Mouse (Mus musculus) forebrain, embryonic 15.5 days (tissue): ENCODE data around the gene Xpot. TPM values are rescaled to one million over a fixed set of nuclear protein-coding genes. Genes with fewer than 3 reads are reported as not detected.

Experiments used
- ATAC-seq: fragments of 200-750 bp; cut with Nextera tagmentation; replicated peaks from 2 replicates; pipeline ENCODE4 v1.8.0; 2017; ENCODE audit warnings: mild to moderate bottlenecking, moderate TSS enrichment, moderate library complexity
- H3K27ac ChIP-seq: fragments of 300-500 bp; sonication (generic); replicated peaks from 2 replicates; pipeline ENCODE4 v1.5.1; 2015; ENCODE audit warnings: mild to moderate bottlenecking, inconsistent platforms
- H3K27me3 ChIP-seq: fragments of 300-500 bp; sonication (generic); 2 replicates; pipeline ENCODE4 v1.6.1; 2015; ENCODE audit warnings: inconsistent platforms
- H3K36me3 ChIP-seq: fragments of 300-500 bp; sonication (generic); 2 replicates; pipeline ENCODE4 v1.6.1; 2015; ENCODE audit warnings: mild to moderate bottlenecking, inconsistent platforms
- H3K4me1 ChIP-seq: fragments of 300-500 bp; sonication (generic); 2 replicates; pipeline ENCODE4 v1.6.1; 2015; ENCODE audit warnings: inconsistent platforms
- H3K4me2 ChIP-seq: fragments of 300-500 bp; sonication (generic); replicated peaks from 2 replicates; pipeline ENCODE4 v1.6.1; 2015; ENCODE audit warnings: mild to moderate bottlenecking, inconsistent platforms
- H3K4me3 ChIP-seq: fragments of 300-500 bp; sonication (generic); 2 replicates; pipeline ENCODE4 v1.5.1; 2015; ENCODE audit warnings: mild to moderate bottlenecking, inconsistent platforms
- H3K9ac ChIP-seq: fragments of 300-500 bp; sonication (generic); replicated peaks from 2 replicates; pipeline ENCODE4 v1.6.1; 2015; ENCODE audit warnings: mild to moderate bottlenecking, inconsistent platforms
- H3K9me3 ChIP-seq: fragments of 300-500 bp; sonication (generic); 2 replicates; pipeline ENCODE4 v1.6.1; 2016; ENCODE audit warnings: inconsistent platforms
- WGBS: fragments of 180-500 bp; shearing (Covaris S2); methylation state at CpG from one replicate; pipeline ENCODE4 v1.1.7; 2015; ENCODE audit warnings: mixed read lengths; 5-methylcytosine and 5-hydroxymethylcytosine counted together
- polyA plus RNA-seq: library from polyadenylated mRNA; unstranded; fragments of >200 nt; fragmentation: Nextera tagmentation; extraction: Ambion mirVana; gene quantifications from 2 replicates; pipeline ENCODE4 v1.2.1, GENCODE M21; 2015

The Xpot gene
- polyA plus RNA-seq, 1 experiment from 2014 or later: 38.7 TPM

- H3K27ac ChIP-seq: 0 out of 2 replicates have a peak overlapping the region, but pooled peaks have one; percentile 20
- WGBS: 3% methylated on average over 46 of the region's 48 CpGs
Measured at GRCm38 (mm10) chr10:121585791-121586642, 40.1 kb downstream of the Xpot start.

GRCm38 (mm10) chr10:121585056-121585790, 40.9 kb downstream of the Xpot start:
- peak overlapping the region; percentile 81; the same call in 1 of the 2 replicates for H3K9ac ChIP-seq
- peak overlapping the region; percentile 77 for H3K4me3 ChIP-seq
- no peak for ATAC-seq

More at GRCm38 (mm10) chr10:121585791-121586642, 40.1 kb downstream of the Xpot start:
- H3K9ac ChIP-seq: peak overlapping the region; percentile 81
- peak overlapping the region; percentile 77 for H3K4me3 ChIP-seq
- H3K36me3 ChIP-seq: peaks cover 22% of the 10 kb centered on the region
- peak overlapping the region; percentile 66 for H3K4me2 ChIP-seq
- no peaks in the 10 kb centered on the region for H3K9me3 ChIP-seq
- H3K4me1 ChIP-seq: peaks cover 13% of the 10 kb centered on the region
- ATAC-seq: peak; percentile 79
- H3K27me3 ChIP-seq: no peaks in the 10 kb centered on the region

GRCm38 (mm10) chr10:121584033-121584432, 42.1 kb downstream of the Xpot start:
- H3K36me3 ChIP-seq: peaks cover 22% of the 10 kb centered on the region
- H3K27me3 ChIP-seq: no peaks in the 10 kb centered on the region
- H3K4me2 ChIP-seq: no peak overlapping the region
- H3K4me3 ChIP-seq: no peak overlapping the region
- no peaks in the 10 kb centered on the region for H3K9me3 ChIP-seq
- no peak overlapping the region for H3K27ac ChIP-seq
- no peak for ATAC-seq
- H3K9ac ChIP-seq: no peak overlapping the region
- H3K4me1 ChIP-seq: peaks cover 13% of the 10 kb centered on the region
- WGBS: 94% methylated on average over 10 of the region's 10 CpGs

More at GRCm38 (mm10) chr10:121585056-121585790, 40.9 kb downstream of the Xpot start:
- H3K27me3 ChIP-seq: no peaks in the 10 kb centered on the region
- H3K9me3 ChIP-seq: no peaks in the 10 kb centered on the region
- peaks cover 13% of the 10 kb centered on the region for H3K4me1 ChIP-seq
- peak overlapping the region; percentile 66 for H3K4me2 ChIP-seq
- H3K36me3 ChIP-seq: peaks cover 22% of the 10 kb centered on the region
- H3K27ac ChIP-seq: no peak overlapping the region
- WGBS: 89% methylated on average over 20 of the region's 20 CpGs

GRCm38 (mm10) chr10:121583016-121583415, 43.1 kb downstream of the Xpot start:
- 94% methylated on average over 12 of the region's 12 CpGs for WGBS
- no peak for ATAC-seq
- Histone ChIP-seq H3K27me3 (no peaks in the 10 kb centered on the region), H3K9me3 (no peaks in the 10 kb centered on the region), H3K27ac (no peak overlapping the region), H3K36me3 (peaks cover 27% of the 10 kb centered on the region), H3K4me1 (peaks cover 13% of the 10 kb centered on the region), H3K4me2 (no peak overlapping the region), H3K9ac (no peak overlapping the region), H3K4me3 (no peak overlapping the region)

GRCm38 (mm10) chr10:121582287-121582686, 43.8 kb downstream of the Xpot start:
- WGBS: 92% methylated on average over 8 of the region's 8 CpGs
- Histone ChIP-seq H3K27ac (no peak overlapping the region), H3K9me3 (no peaks in the 10 kb centered on the region), H3K36me3 (peaks cover 33% of the 10 kb centered on the region), H3K4me2 (no peak overlapping the region), H3K9ac (no peak overlapping the region), H3K4me1 (peaks cover 13% of the 10 kb centered on the region), H3K27me3 (no peaks in the 10 kb centered on the region), H3K4me3 (no peak overlapping the region)
- ATAC-seq: no peak

DNA sequence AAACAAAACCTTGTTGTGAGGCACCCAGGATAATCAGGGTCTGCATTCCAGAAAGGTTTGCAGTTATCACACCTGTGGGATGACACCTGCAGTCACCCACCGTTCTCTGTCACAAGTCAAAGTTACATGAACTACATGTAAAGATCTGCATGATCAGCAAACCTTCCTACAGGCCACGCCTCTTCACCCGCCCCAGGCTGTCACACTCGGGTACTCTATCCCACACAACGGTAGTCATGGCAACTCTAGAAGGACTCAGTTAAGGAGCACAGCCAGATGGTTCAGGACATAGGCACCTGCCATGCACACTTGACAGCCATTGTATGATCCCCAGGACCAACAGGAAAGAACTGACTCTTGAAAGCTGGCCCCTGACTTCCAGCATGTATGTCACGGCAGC, 44.7 kb downstream of the Xpot start:
- H3K9me3 ChIP-seq: no peaks in the 10 kb centered on the region
- peaks cover 13% of the 10 kb centered on the region for H3K4me1 ChIP-seq
- H3K36me3 ChIP-seq: peaks cover 33% of the 10 kb centered on the region
- WGBS: 75% methylated on average over 6 of the region's 6 CpGs
- no peak for ATAC-seq
- H3K4me2 ChIP-seq: no peak overlapping the region
- no peaks in the 10 kb centered on the region for H3K27me3 ChIP-seq
- no peak overlapping the region for H3K9ac ChIP-seq
- H3K27ac ChIP-seq: no peak overlapping the region
- H3K4me3 ChIP-seq: no peak overlapping the region

GRCm38 (mm10) chr10:121580381-121580780, 45.8 kb downstream of the Xpot start:
- WGBS: 98% methylated on average over 5 of the region's 5 CpGs
- peaks cover 38% of the 10 kb centered on the region for H3K36me3 ChIP-seq

GRCm38 (mm10) chr10:121576372-121576771, 49.8 kb downstream of the Xpot start:
- no peaks in the 10 kb centered on the region for H3K27me3 ChIP-seq
- H3K4me1 ChIP-seq: no peaks in the 10 kb centered on the region
- H3K4me3 ChIP-seq: no peak overlapping the region
- 90% methylated on average over 9 of the region's 9 CpGs for WGBS
- ATAC-seq: no peak
- no peaks in the 10 kb centered on the region for H3K9me3 ChIP-seq
- H3K9ac ChIP-seq: no peak overlapping the region
- peaks cover 36% of the 10 kb centered on the region for H3K36me3 ChIP-seq
- no peak overlapping the region for H3K4me2 ChIP-seq
- no peak overlapping the region for H3K27ac ChIP-seq

More at GRCm38 (mm10) chr10:121580381-121580780, 45.8 kb downstream of the Xpot start:
- H3K9ac ChIP-seq: no peak overlapping the region
- H3K9me3 ChIP-seq: no peaks in the 10 kb centered on the region
- no peaks in the 10 kb centered on the region for H3K27me3 ChIP-seq
- H3K4me3 ChIP-seq: no peak overlapping the region
- no peak overlapping the region for H3K4me2 ChIP-seq
- no peak for ATAC-seq
- H3K4me1 ChIP-seq: peaks cover 6% of the 10 kb centered on the region
- no peak overlapping the region for H3K27ac ChIP-seq

GRCm38 (mm10) chr10:121571511-121572147, 54.5 kb downstream of the Xpot start:
- WGBS: 96% methylated on average over 22 of the region's 22 CpGs
- H3K4me3 ChIP-seq: no peak overlapping the region
- ATAC-seq: no peak
- H3K27me3 ChIP-seq: no peaks in the 10 kb centered on the region
- no peak overlapping the region for H3K4me2 ChIP-seq
- H3K36me3 ChIP-seq: peaks cover 42% of the 10 kb centered on the region
- no peak overlapping the region for H3K27ac ChIP-seq
- H3K9ac ChIP-seq: no peak overlapping the region
- no peaks in the 10 kb centered on the region for H3K9me3 ChIP-seq
- peaks cover 13% of the 10 kb centered on the region; the same call in 1 of the 2 replicates for H3K4me1 ChIP-seq

GRCm38 (mm10) chr10:121571031-121571430, 55.1 kb downstream of the Xpot start:
- peaks cover 42% of the 10 kb centered on the region for H3K36me3 ChIP-seq
- no peak overlapping the region for H3K4me2 ChIP-seq
- H3K9ac ChIP-seq: no peak overlapping the region
- WGBS: 95% methylated on average over 3 of the region's 3 CpGs
- no peak overlapping the region for H3K4me3 ChIP-seq
- no peaks in the 10 kb centered on the region for H3K9me3 ChIP-seq
- H3K4me1 ChIP-seq: peaks cover 13% of the 10 kb centered on the region; the same call in 1 of the 2 replicates
- no peaks in the 10 kb centered on the region for H3K27me3 ChIP-seq
- no peak for ATAC-seq
- no peak overlapping the region for H3K27ac ChIP-seq

GRCm38 (mm10) chr10:121569796-121570195, 56.3 kb downstream of the Xpot start:
- Histone ChIP-seq H3K27me3 (no peaks in the 10 kb centered on the region), H3K27ac (peak overlapping the region; percentile 57; the same call in 1 of the 2 replicates), H3K9me3 (no peaks in the 10 kb centered on the region), H3K4me1 (peaks cover 13% of the 10 kb centered on the region; the same call in 1 of the 2 replicates), H3K4me2 (no peak overlapping the region), H3K36me3 (peaks cover 41% of the 10 kb centered on the region), H3K9ac (no peak overlapping the region), H3K4me3 (no peak overlapping the region)
- ATAC-seq: no peak
- WGBS: 57% methylated on average over 6 of the region's 6 CpGs
